Mouse (Mus musculus) midbrain, embryonic 11.5 days (tissue): ENCODE data around the gene Arhgef7. TPM values are rescaled to one million over a fixed set of nuclear protein-coding genes. Genes with fewer than 3 reads are reported as not detected.

Experiments used
- ATAC-seq: fragments of 200-750 bp; cut with Nextera tagmentation; 2 replicates; pipeline ENCODE4 v1.8.0; 2017; ENCODE audit warnings: moderate TSS enrichment, moderate library complexity; ENCODE audit not compliant: low FRiP score
- DNase-seq: peaks from one replicate; pipeline ENCODE4 v3.0.0; 2015; ENCODE audit warnings: low spot score; ENCODE audit errors: missing footprints
- H3K27ac ChIP-seq: fragments of 300-500 bp; sonication (generic); 2 replicates; pipeline ENCODE4 v1.5.1; 2014; ENCODE audit warnings: low read depth, low read length
- H3K27me3 ChIP-seq: fragments of 300-500 bp; sonication (generic); 2 replicates; pipeline ENCODE4 v1.6.1; 2014; ENCODE audit warnings: mild to moderate bottlenecking, low read length, moderate library complexity, mixed read lengths; ENCODE audit not compliant: control insufficient read depth, insufficient read depth
- H3K36me3 ChIP-seq: fragments of 300-500 bp; sonication (generic); 2 replicates; pipeline ENCODE4 v1.6.1; 2014; ENCODE audit warnings: mild to moderate bottlenecking, low read length, moderate library complexity, mixed read lengths; ENCODE audit not compliant: control insufficient read depth, insufficient read depth
- H3K4me1 ChIP-seq: fragments of 300-500 bp; sonication (generic); 2 replicates; pipeline ENCODE4 v1.6.1; 2014; ENCODE audit warnings: low read length; ENCODE audit not compliant: control insufficient read depth, insufficient read depth
- H3K4me2 ChIP-seq: fragments of 300-500 bp; sonication (generic); 2 replicates; pipeline ENCODE4 v1.6.1; 2014; ENCODE audit warnings: mild to moderate bottlenecking, moderate library complexity
- H3K4me3 ChIP-seq: fragments of 300-500 bp; sonication (generic); 2 replicates; pipeline ENCODE4 v1.5.1; 2014; ENCODE audit warnings: low read depth, low read length
- H3K9ac ChIP-seq: fragments of 300-500 bp; sonication (generic); 2 replicates; pipeline ENCODE4 v1.6.1; 2014; ENCODE audit warnings: low read length
- H3K9me3 ChIP-seq: fragments of 300-500 bp; sonication (generic); 2 replicates; pipeline ENCODE4 v1.6.1; 2016; ENCODE audit warnings: low read length; ENCODE audit not compliant: control insufficient read depth
- WGBS: fragments of 180-500 bp; shearing (Covaris S2); extraction: QIAGEN DNeasy Blood & Tissue Kit; methylation state at CpG from one replicate; pipeline ENCODE4 v1.1.7; 2014; 5-methylcytosine and 5-hydroxymethylcytosine counted together
- polyA plus RNA-seq: library from polyadenylated mRNA; unstranded; fragments of >200 nt; fragmentation: Nextera tagmentation; extraction: Ambion mirVana; gene quantifications from 2 replicates; pipeline ENCODE4 v1.2.1, GENCODE M21; 2014

Arhgef7 gene
- polyA plus RNA-seq, 1 experiment from 2014 or later: 56.8 TPM

DNA sequence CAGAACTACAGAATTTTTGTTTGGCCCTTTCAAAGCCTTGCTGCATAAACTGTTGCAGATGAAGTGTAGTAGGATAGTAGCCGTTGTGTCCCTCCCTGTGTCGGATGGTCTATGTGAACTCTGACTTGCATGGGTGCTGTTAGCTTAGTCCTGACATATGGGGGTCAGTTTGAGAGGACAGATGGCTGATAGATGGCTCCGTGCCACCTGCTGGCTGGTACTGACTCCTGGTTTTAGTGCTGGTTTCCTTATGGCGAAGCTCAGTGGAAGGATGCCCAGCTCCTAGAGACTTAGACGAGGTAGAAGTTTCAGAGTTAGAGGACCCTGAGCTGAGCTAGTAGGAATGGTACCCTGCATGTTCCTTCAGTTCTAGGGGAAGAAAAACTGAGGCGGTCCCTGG is 42.5 kb downstream of the Arhgef7 start:
- 92% methylated on average over 6 of the region's 6 CpGs for WGBS
- 0 out of 2 replicates have a peak, but pooled peaks cover 2% of the 10 kb centered on the region for H3K4me1 ChIP-seq
- DNase-seq (no peak), ATAC-seq (no peak)
- no peak overlapping the region for H3K9ac ChIP-seq
- H3K36me3 ChIP-seq: no peaks in the 10 kb centered on the region
- no peak overlapping the region for H3K4me3 ChIP-seq
- H3K27me3 ChIP-seq: no peaks in the 10 kb centered on the region
- H3K27ac ChIP-seq: no peak overlapping the region
- H3K4me2 ChIP-seq: no peak overlapping the region
- H3K9me3 ChIP-seq: no peaks in the 10 kb centered on the region

DNA sequence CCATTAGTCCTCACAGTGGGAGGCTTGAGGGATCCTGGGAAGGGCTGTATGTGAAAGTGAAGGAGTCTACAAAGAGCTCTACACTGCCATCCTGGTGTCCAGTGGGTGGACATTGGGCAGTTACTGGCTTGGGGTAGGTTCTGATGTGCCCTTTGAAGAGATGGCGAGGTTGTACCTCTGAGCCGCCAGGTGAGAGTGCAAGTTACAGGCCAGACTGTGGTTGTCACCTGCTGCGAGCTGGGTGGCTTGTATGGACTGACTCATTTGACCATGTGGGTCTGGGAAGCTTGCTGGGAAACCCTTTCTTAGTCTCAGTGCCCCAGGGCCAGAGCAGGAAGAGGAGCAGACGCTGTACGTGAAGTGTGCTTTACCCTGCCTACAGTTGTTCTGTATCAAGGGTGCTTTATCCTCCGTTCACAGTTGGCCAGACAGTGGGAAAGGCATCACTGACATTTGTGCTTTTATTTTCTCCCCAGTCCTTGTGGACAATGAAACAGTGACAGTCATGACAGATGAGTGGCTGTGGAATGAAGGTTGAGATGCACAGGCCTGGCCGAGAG is 43.1 kb downstream of the Arhgef7 start:
- 0 out of 2 replicates have a peak, but pooled peaks cover 2% of the 10 kb centered on the region for H3K4me1 ChIP-seq
- H3K4me2 ChIP-seq: no peak overlapping the region
- H3K36me3 ChIP-seq: no peaks in the 10 kb centered on the region
- H3K27me3 ChIP-seq: no peaks in the 10 kb centered on the region
- H3K27ac ChIP-seq: no peak overlapping the region
- WGBS: 86% methylated on average over 7 of the region's 7 CpGs
- H3K4me3 ChIP-seq: no peak overlapping the region
- DNase-seq (peak; percentile 59), ATAC-seq (no peak)
- no peak overlapping the region for H3K9ac ChIP-seq
- no peaks in the 10 kb centered on the region for H3K9me3 ChIP-seq

DNA sequence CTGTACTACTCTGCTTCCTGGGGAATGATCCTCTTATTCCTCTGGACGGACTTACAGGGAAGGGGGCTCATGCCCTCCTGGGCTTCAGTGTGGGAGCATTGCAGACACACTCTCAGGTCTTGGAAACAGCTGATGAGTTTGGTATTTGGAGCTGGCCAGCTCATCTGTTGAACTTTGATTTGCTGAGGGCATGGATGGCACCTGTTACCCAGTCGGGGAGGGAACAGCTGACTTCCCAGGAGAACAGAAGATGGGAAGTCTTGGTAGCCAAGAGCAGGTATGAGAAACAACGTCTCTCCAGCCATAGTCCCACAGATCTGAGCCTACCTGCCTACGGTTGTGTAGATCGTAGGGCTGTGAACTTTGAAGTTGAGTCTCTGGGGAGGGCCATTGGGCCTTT is 44.1 kb downstream of the Arhgef7 start:
- WGBS: 90% methylated on average over 5 of the region's 5 CpGs
- ATAC-seq: no peak
- Histone ChIP-seq H3K9me3 (no peaks in the 10 kb centered on the region), H3K9ac (no peak overlapping the region), H3K36me3 (no peaks in the 10 kb centered on the region), H3K27me3 (no peaks in the 10 kb centered on the region), H3K4me3 (no peak overlapping the region), H3K4me1 (0 out of 2 replicates have a peak, but pooled peaks cover 2% of the 10 kb centered on the region), H3K27ac (no peak overlapping the region), H3K4me2 (no peak overlapping the region)
- DNase-seq: peak; percentile 49

DNA sequence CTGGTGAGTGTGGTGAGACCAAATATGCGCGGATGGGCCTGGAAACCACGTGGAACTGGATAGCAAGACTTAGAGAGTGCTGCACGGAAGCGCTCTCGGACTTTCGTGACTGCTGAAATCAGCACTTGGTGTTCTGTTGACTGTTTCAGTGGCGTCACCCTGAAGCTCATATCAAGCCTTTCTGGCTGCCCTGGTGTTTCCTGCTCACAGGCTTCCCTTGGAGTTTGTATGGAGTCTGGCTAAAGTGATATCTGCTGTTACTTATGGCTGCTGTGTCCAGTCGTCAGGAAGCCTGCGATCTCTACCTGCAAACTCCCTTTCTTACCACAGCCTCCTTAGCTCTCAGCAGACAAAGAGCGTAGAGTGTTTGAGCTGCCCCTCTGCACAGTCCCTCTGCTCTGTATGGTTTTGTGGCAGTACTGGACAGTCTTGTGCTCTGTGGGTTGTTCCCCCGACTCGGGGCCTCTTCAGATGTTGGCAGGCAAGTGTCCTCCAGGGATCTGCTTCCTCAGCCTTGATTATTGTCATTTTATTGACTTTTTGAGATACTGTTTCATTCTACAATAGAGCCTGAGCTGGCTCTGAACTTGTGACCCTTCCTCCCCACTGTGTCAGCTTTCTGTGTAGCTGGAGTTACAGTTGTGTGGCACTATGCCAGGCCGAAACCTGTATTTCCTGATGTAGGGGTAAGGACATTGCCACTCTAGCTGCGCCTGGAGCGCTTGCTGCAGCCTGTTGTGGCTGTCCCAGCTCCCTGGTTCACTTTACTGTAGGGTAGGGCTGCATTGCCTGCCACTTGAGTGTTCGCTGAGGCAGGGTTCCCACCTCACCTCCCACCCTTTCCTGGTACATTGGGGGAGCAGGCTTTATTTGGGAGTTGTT is 46.9 kb downstream of the Arhgef7 start:
- no peak overlapping the region for H3K9ac ChIP-seq
- H3K36me3 ChIP-seq: no peaks in the 10 kb centered on the region; the same call in 1 of the 2 replicates
- H3K27ac ChIP-seq: no peak overlapping the region

DNA sequence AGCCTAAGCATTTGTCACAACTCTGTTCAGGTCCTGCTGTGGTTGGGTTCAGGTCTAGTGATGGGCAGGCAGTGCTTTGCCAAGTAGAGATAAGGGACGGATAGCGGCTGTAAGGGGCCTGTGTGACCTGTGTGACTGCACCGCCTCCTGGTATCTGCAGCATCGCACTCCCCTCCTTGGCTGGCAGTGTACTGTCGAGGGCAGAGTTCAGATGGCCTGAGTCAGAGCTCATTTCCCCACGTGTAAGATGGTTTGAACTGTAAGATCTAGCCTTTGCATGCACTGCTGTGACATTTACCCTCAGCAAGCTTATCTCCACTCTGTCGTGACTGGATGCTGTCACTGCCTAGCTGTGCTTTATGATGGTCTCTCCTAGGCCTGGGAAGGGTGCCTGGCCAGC is 48.4 kb downstream of the Arhgef7 start:
- DNase-seq (peak; percentile 49), ATAC-seq (no peak)
- Histone ChIP-seq H3K4me3 (no peak overlapping the region), H3K9ac (no peak overlapping the region), H3K4me2 (no peak overlapping the region), H3K27ac (no peak overlapping the region), H3K36me3 (no peaks in the 10 kb centered on the region; the same call in 1 of the 2 replicates), H3K9me3 (no peaks in the 10 kb centered on the region), H3K27me3 (no peaks in the 10 kb centered on the region), H3K4me1 (0 out of 2 replicates have a peak, but pooled peaks cover 4% of the 10 kb centered on the region)
- 80% methylated on average over 7 of the region's 7 CpGs for WGBS

More for the DNA sequence above, 46.9 kb downstream of the Arhgef7 start:
- no peak overlapping the region for H3K4me3 ChIP-seq
- no peaks in the 10 kb centered on the region for H3K9me3 ChIP-seq
- 88% methylated on average over 17 of the region's 17 CpGs for WGBS
- no peak overlapping the region for H3K4me2 ChIP-seq
- H3K4me1 ChIP-seq: 0 out of 2 replicates have a peak, but pooled peaks cover 4% of the 10 kb centered on the region
- ATAC-seq: no peak
- H3K27me3 ChIP-seq: no peaks in the 10 kb centered on the region
- DNase-seq: peak; percentile 81

DNA sequence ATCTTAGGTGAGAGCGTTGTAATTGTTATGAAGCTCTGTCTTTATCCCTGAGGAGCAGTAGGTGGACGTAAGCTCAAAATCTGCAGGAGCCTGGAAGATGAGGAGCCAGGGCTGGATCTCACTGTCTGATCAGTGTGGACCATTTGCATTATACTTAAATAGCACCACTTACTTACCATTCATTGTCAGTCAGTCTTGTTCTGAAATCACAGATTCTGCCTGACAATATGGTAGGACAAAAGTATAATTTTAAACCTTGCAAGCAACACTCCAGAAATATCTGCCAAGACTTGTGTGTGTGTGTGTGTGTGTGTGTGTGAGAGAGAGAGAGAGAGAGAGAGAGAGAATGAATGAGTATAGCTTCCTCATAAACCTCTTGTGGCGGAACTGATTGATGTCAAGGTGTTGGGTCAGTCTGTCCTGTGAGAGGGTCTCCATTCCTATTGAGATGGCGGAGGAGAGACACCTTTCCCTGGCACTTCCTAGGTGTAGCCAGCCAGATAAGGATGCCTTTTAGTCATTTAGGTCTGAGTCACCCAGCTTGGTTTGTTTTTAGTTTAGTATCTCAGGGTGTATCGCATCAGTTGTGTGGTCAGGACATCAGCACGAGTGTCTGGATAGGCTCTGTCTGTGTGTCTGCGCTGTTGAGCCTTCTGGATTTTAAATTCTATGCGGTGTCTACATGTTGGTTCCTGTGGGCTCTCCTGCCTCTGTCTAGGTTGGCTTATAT is 49.1 kb downstream of the Arhgef7 start:
- WGBS: 95% methylated on average over 8 of the region's 8 CpGs
- H3K36me3 ChIP-seq: no peaks in the 10 kb centered on the region; the same call in none of the 2 replicates
- H3K9me3 ChIP-seq: no peaks in the 10 kb centered on the region
- no peaks in the 10 kb centered on the region for H3K27me3 ChIP-seq
- H3K9ac ChIP-seq: no peak overlapping the region
- no peak for ATAC-seq
- H3K4me1 ChIP-seq: 0 out of 2 replicates have a peak, but pooled peaks cover 4% of the 10 kb centered on the region
- H3K4me2 ChIP-seq: no peak overlapping the region
- peak; percentile 70 for DNase-seq
- no peak overlapping the region for H3K4me3 ChIP-seq
- no peak overlapping the region for H3K27ac ChIP-seq

DNA sequence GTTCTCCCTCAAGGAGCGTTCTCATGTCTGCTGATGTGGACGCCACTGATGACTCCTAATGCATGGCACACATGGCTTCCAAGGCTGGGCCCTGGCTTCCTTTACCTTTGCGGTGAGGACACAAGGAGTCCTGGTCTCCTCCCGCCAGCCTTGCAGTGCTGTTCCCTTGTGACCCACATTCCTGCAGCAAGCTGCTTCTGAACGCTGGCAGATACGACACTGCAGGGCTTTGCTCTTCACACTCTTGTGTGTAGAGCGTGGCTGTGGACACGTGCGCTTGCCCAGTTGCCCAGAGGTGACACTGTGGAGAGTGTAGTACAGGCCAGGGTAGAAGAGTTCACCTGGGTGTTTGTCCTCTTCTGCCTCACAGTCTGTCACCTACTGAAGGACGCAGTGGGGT is 49.7 kb downstream of the Arhgef7 start:
- ATAC-seq: peak; percentile 44; the same call in 1 of the 2 replicates
- WGBS: 78% methylated on average over 10 of the region's 10 CpGs
- no peaks in the 10 kb centered on the region for H3K9me3 ChIP-seq
- H3K36me3 ChIP-seq: peaks cover 3% of the 10 kb centered on the region
- no peak overlapping the region for H3K4me3 ChIP-seq
- H3K27ac ChIP-seq: no peak overlapping the region
- peak; percentile 49 for DNase-seq
- H3K9ac ChIP-seq: no peak overlapping the region
- H3K27me3 ChIP-seq: no peaks in the 10 kb centered on the region
- 0 out of 2 replicates have a peak, but pooled peaks cover 4% of the 10 kb centered on the region for H3K4me1 ChIP-seq
- H3K4me2 ChIP-seq: no peak overlapping the region

DNA sequence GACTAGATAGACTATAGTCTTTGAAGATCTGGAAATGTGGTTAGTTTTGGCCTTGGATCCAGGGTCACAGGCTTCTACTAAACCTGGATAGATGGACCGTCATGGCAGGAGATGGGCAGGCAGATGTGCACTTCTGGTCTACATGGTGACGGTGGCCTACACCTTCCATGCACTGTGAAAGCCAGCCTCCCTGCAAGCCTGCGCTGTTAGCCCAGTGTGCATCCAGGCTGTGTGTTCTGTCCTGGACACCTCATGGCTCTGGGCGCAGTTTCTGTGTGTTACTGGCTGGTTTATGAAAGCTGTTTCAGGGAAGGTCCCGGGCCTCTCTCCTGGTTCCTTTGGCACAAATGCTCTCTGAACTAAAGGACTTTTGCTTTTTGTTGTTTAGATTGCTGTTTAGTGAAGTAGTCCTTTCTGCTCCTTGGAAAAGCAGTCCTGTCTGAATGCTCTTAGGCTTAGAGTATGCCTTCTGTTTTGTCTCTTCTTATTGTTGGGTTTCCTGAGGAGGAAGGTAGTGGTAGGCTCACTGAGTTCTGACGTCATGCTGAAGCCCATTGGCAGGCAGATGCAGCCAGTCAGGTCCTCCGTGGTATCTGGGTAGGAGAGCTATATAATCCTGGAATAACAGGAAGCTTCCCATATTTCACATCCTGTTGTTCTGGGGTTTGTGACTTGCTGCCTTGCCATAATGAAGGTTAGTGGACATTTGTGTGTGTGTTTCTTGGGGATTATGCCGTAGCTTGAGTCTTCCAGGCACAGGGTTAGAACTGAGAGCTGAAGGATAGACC is 51.3 kb downstream of the Arhgef7 start:
- DNase-seq (no peak), ATAC-seq (no peak)
- Histone ChIP-seq H3K4me3 (no peak overlapping the region), H3K36me3 (peaks cover 9% of the 10 kb centered on the region), H3K27me3 (no peaks in the 10 kb centered on the region), H3K27ac (no peak overlapping the region), H3K4me1 (0 out of 2 replicates have a peak, but pooled peaks cover 4% of the 10 kb centered on the region), H3K9me3 (no peaks in the 10 kb centered on the region), H3K4me2 (no peak overlapping the region), H3K9ac (no peak overlapping the region)
- WGBS: 87% methylated on average over 8 of the region's 8 CpGs
